Mouse (Mus musculus): Measurements from ENCODE around the gene Supt20.
"Not testable (repeated sequence)": the region's sequence is repeated elsewhere in the genome, so short reads cannot be mapped to it uniquely, and the experiment has no call there.

The Supt20 gene

GRCm38 (mm10) chr3:54704106-54704505 is 11.5 kb downstream of the Supt20 start:
- not testable (repeated sequence) for DNase-seq (ENCODE audit: low spot score)

DNA sequence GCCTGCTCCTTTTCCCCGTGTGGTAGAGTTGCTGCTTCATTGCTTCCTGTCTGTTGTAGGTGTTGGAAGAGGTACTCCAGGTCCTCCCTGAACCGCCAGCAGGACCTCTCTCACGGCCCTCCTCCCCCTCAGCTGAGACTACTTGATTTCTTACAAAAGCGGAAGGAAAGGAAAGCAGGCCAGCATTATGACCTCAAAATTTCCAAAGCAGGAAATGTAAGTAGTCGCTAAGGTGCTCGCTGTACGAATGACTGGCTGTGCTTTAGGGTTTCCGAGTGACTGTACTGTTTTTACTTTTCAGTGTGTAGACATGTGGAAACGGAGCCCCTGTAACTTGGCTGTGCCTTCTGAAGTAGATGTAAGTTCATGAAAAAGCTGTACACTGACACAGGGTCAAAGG is 16.4 kb downstream of the Supt20 start:
- no peak for DNase-seq (ENCODE audit: low spot score)

- no peak for DNase-seq (ENCODE audit: low spot score)
Measured at GRCm38 (mm10) chr3:54714253-54714652, 21.6 kb downstream of the Supt20 start, which contains the start of gene Gm21958. Gm21958 (minus strand) TSS chr3:54714353.

GRCm38 (mm10) chr3:54715461-54715860 is 22.9 kb downstream of the Supt20 start:
- DNase-seq (ENCODE audit: low spot score): no peak

DNA sequence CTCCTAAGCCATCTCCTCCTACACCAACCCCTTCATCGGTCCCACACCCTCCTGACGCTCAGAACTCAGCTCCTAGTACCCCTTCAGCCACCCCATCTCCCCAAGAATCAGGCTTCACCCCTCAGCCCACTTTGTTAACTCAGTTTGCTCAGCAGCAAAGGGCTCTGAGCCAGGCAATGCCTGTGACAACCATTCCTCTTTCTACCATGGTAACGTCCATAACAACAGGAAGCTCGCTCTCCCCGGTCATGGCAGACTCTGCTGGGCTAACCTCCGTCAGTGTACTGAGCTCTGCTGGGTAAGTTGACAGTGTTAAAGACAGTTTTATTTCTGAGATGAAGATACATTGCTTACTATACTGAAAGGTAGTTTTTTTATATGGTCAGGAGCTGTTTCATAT is 24.7 kb downstream of the Supt20 start:
- DNase-seq (ENCODE audit: low spot score): no peak

GRCm38 (mm10) chr3:54718947-54719346 is 26.3 kb downstream of the Supt20 start:
- peak; percentile 7 for DNase-seq (ENCODE audit: low spot score)

- DNase-seq (ENCODE audit: low spot score): no peak
Measured at GRCm38 (mm10) chr3:54723741-54724500, 31.3 kb downstream of the Supt20 start.

GRCm38 (mm10) chr3:54725344-54725743 is 32.7 kb downstream of the Supt20 start:
- DNase-seq (ENCODE audit: low spot score): no peak

- DNase-seq (ENCODE audit: low spot score): no peak
Measured at GRCm38 (mm10) chr3:54727588-54727987, 35.0 kb downstream of the Supt20 start.

- no peak for DNase-seq (ENCODE audit: low spot score)
Measured at GRCm38 (mm10) chr3:54728100-54728499, 35.5 kb downstream of the Supt20 start.

DNA sequence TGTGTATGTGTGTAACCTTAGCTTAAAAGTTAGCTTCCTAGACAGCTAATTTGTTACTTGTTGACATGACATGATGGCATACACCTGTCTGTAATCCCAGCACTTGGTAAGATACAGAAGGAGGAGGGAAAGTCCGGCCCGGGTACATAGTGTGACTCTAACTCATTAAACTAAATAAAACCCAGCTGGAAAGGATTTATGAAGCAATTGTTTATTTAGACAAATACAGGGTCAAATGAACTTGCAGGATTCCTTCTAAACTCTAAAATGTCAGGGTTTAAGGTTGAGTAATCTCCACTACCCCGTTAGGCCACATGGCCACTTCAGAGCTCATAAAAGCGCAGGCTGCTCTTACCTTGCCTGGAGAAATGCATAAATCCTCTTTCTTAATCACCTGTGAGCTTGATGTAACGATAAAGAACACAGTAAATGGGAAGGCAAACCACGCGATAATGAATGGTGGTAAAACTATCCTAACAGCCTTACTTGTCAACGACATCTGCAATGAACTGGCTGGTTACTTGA is 39.1 kb downstream of the Supt20 start:
- no peak for DNase-seq (ENCODE audit: low spot score)

DNA sequence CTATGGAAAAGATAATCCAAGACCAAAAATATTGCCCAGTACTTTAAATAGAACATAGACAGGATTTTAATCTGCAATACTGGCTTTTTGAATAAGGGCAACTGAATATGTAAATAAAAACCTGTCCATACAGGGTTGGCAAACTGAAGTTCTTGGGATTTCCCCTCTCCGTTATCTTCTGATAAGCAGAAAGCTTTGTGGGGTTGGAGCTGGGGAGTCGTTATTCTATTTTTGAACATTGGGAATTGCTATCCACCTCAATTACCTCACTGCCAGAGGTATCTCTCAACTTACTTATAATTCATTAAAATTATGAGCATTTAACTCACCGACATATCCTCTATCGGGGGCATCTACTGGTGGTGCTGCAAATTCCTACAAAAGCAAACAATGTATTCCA is 39.8 kb downstream of the Supt20 start:
- no peak for DNase-seq (ENCODE audit: low spot score)

DNA sequence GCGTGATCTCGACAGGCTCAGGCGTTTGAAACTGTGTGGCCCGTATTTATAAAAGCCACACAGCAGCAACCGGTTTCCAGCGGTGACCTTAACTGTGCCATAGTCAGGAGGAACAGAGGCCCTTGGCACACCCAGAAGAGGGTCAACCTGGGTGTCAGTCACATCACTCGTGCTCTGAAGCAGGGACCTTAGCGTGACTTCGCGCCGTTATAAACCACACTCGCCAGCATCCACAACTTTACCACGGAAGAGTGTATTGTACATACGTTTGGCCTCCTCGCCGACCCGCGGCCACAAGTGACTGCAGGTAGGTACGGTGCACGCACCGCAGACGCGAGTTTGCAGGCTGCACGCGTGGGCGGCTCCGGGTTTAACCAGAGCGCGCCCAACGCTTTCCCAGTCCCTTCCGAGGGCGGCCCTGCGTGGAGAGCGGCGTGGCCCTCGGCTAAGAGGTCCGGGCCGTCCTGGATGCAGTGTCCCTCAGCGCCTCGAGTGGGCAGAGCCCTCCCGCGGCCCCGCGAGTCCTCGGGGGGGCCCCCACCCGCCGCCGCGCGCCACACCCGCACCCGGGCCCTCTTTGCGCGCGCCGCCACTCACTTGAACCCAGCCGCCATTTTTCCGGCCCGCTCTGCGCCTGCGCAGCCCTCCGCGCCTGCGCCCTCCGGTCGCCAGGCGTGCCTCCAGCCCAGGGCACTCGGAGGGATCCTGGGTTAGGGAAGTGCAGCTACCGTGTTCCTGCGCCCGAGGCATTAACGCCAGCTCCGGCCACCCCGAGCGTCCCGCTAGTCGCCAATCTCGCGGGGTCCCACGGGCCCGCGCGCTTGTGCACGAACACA is 42.0 kb downstream of the Supt20 start:
- peak; percentile 89 for DNase-seq (ENCODE audit: low spot score)

DNA sequence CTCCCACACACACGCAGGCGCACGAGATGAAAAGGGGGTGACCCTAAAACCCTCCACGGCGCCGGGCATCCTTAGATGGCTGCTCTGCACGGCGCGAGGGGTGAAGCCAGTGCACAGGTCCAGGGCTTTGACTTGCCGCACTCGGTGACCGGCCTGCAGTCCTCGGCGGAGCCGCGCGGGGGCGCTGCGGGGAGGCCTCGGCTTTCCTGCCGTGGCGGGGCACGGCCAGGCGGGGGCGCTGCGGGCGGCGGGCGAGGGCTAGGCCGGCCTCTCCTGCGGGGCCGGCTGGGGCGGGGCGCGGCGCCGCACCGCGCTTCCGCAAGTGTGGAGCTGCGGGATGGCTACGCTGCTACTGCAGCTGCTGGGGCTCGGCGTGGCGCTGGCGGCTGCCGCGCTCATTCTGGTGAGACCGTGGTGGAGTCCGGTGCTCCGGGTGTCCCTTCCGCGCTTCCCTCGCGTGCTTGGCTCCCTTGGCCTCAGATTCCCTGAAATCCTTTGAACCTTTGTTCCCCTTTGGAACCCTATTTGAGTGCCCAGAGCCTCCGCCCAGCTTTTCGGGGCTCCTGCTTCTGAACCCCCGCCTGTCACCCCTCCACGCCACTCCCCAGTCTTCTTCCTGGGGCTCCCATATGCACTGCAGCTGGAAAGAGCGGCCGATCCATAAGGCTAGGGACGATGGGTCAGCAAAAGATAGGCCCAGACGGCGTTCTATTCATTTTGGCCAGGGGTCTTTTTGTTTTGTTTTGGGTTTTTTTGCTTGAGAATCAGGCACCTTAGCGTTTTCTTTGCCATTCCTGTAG is 42.8 kb downstream of the Supt20 start, which contains the start of the genes Exosc8 and Alg5:
TSS of gene Exosc8 (minus strand) at position 147 of the 800 bp plus-strand sequence.
TSS of gene Alg5 (plus strand) at position 293 of the 800 bp plus-strand sequence.
- peak; percentile 82 for DNase-seq (ENCODE audit: low spot score)

- DNase-seq (ENCODE audit: low spot score): peak; percentile 51
Measured at GRCm38 (mm10) chr3:54736101-54736927, 43.7 kb downstream of the Supt20 start.

DNA sequence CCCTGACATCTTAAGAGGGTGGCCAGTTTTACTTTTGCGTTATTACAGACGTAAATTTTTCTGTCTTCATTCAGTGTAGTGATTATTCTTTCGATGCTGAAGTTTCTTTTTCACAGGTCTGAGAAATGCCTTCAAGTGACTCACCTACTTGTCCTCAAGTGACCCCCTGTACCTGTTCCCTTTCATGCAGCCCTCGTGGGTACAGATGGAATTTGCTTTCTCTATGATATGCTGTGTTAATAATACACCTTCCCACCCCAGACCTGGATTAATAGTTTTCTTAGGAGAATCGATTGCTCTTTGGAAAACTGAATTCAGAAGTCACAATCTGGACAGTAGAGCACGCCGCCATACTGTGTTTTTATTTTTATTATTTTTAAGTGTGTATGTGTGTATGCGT is 44.7 kb downstream of the Supt20 start:
- DNase-seq (ENCODE audit: low spot score): no peak

GRCm38 (mm10) chr3:54741965-54742364 is 49.4 kb downstream of the Supt20 start:
- no peak for DNase-seq (ENCODE audit: low spot score)

- peak; percentile 48 for DNase-seq (ENCODE audit: low spot score)
Measured at GRCm38 (mm10) chr3:54745799-54746198, 53.2 kb downstream of the Supt20 start.

DNA sequence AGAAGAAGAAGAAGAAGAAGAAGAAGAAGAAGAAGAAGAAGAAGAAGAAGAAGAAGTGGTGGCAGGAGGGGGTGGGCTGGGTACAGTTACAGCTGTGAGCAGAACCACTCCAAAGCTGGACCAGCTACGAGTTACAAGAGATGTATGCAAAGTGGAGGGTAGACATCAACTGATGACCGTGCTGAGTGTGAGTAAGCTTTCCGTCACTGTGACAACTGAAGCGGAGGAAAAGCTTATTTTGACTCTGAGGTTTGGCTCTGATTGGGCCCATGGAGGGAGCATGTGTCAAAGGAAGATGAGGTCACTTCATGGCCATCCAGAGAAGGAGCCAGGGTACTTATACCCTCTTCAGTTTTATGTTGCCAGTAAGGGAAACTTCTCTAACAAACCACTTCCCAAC is 60.8 kb downstream of the Supt20 start:
- no peak for DNase-seq (ENCODE audit: low spot score)

DNA sequence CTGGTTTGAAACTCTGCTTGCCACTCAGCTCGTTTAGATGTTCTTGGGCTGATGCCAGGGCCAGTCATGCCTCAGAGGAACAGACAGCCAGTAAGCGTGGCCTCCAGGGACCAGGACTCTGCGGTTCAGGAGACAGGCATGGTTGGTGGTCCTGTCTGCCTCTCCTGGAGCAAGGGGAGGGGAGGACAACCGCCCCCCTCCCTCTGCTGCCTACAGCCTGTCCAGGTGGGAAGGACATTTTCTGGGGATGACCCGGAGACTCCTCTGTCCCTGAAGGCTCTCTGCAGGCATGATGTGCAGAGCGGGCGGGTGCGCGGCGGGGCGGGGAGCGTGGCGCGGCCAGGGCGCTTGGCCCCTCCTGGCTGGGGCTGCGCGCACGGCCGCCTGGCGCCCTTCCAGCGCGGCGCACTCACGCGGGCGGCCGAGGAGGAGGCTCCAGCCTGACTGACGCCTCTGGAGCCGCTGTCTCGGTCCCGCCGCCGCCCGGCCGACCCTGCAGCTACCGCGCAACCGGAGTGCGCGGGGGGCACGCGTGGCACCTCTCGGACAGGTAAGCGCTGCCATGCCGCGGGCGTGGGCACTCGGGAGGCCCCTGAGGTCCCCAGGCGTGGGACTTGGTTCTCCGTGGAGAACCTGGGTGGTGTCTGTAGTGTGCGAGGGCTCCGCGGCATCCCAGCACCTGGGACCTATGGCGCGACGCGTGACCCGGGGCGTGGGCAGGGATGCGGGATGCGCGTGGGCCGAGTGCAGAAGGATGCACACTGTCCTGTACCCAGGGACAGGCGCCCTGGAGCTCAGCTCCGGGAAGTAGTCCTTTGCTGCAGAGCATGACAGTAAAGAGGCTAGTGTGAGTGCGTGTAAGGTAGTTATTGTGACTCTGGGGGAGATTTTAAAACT is 62.8 kb downstream of the Supt20 start, which contains the start of gene Smad9:
TSS of gene Smad9 (plus strand) at position 438 of the 897 bp plus-strand sequence.
- DNase-seq (ENCODE audit: low spot score): peak; percentile 57
